Mouse (Mus musculus) stomach, embryonic 14.5 days (tissue): ENCODE results near the gene Fam229a. TPM values are rescaled to one million over a fixed set of nuclear protein-coding genes. Genes with fewer than 3 reads are reported as not detected.
A peak's percentile ranks its signal among the peaks of the same experiment; 100 is the strongest.
"Not testable (repeated sequence)": the region's sequence is repeated elsewhere in the genome, so short reads cannot be mapped to it uniquely, and the experiment has no call there.

Experiments
- ATAC-seq: fragments of 200-750 bp; cut with Nextera tagmentation; 2 replicates; pipeline ENCODE4 v1.8.0; 2017; ENCODE audit warnings: low read depth, moderate TSS enrichment; ENCODE audit not compliant: insufficient number of reproducible peaks, insufficient read depth, low FRiP score
- H3K27ac ChIP-seq: fragments of 300-500 bp; sonication (generic); 2 replicates; pipeline ENCODE4 v1.5.1; 2014; ENCODE audit warnings: mild to moderate bottlenecking, low read length, moderate library complexity, mixed read lengths
- H3K27me3 ChIP-seq: fragments of 300-500 bp; sonication (generic); 2 replicates; pipeline ENCODE4 v1.6.1; 2014; ENCODE audit warnings: low read length, control low read depth, mixed read lengths; ENCODE audit not compliant: control insufficient read depth, insufficient read depth
- H3K36me3 ChIP-seq: fragments of 300-500 bp; sonication (generic); 2 replicates; pipeline ENCODE4 v1.6.1; 2014; ENCODE audit warnings: mild to moderate bottlenecking, control low read depth, low read length, moderate library complexity, mixed read lengths; ENCODE audit not compliant: control insufficient read depth, insufficient read depth
- H3K4me1 ChIP-seq: fragments of 300-500 bp; sonication (generic); 2 replicates; pipeline ENCODE4 v1.6.1; 2014; ENCODE audit warnings: low read length, control low read depth, mixed read lengths; ENCODE audit not compliant: control insufficient read depth, insufficient read depth
- H3K4me2 ChIP-seq: fragments of 300-500 bp; sonication (generic); replicated peaks from 2 replicates; pipeline ENCODE4 v1.6.1; 2014; ENCODE audit warnings: low read depth, low read length, control low read depth
- H3K4me3 ChIP-seq: fragments of 300-500 bp; sonication (generic); 2 replicates; pipeline ENCODE4 v1.5.1; 2014; ENCODE audit warnings: low read depth, low read length, control low read depth
- H3K9ac ChIP-seq: fragments of 300-500 bp; sonication (generic); replicated peaks from 2 replicates; pipeline ENCODE4 v1.6.1; 2014; ENCODE audit warnings: low read depth, mild to moderate bottlenecking, control low read depth, low read length, moderate library complexity, mixed read lengths
- H3K9me3 ChIP-seq: fragments of 300-500 bp; sonication (generic); 2 replicates; pipeline ENCODE4 v1.6.1; 2016; ENCODE audit warnings: low read depth, low read length, control low read depth; ENCODE audit not compliant: control insufficient read depth
- WGBS: fragments of 180-500 bp; shearing (Covaris S2); extraction: QIAGEN DNeasy Blood & Tissue Kit; methylation state at CpG from one replicate; pipeline ENCODE4 v1.1.7; 2014; 5-methylcytosine and 5-hydroxymethylcytosine counted together
- polyA plus RNA-seq: library from polyadenylated mRNA; unstranded; fragments of >200 nt; fragmentation: Nextera tagmentation; extraction: Ambion mirVana; gene quantifications from 2 replicates; pipeline ENCODE4 v1.2.1, GENCODE M21; 2014

The Fam229a gene
- polyA plus RNA-seq, 1 experiment from 2014 or later, result not detected

- H3K9me3 ChIP-seq, ATAC-seq, H3K9ac ChIP-seq, H3K4me3 ChIP-seq, H3K4me2 ChIP-seq, H3K36me3 ChIP-seq, H3K4me1 ChIP-seq, H3K27ac ChIP-seq, H3K27me3 ChIP-seq: not testable (repeated sequence)
- 73% methylated on average over 2 of the region's 2 CpGs for WGBS
Observed at GRCm38 (mm10) chr4:129457311-129457710, 33.7 kb upstream of the Fam229a start.

- no peak overlapping the region for H3K4me3 ChIP-seq
- no peak overlapping the region for H3K4me2 ChIP-seq
- no peaks in the 10 kb centered on the region for H3K27me3 ChIP-seq
- no peak overlapping the region for H3K9ac ChIP-seq
- H3K9me3 ChIP-seq, result no peaks in the 10 kb centered on the region
- 77% methylated on average over 3 of the region's 3 CpGs for WGBS
- H3K4me1 ChIP-seq, result peaks cover 6% of the 10 kb centered on the region; the same call in 1 of the 2 replicates
- no peak overlapping the region for H3K27ac ChIP-seq
- ATAC-seq, result no peak
- no peaks in the 10 kb centered on the region for H3K36me3 ChIP-seq
Observed at GRCm38 (mm10) chr4:129459726-129460125, 31.3 kb upstream of the Fam229a start.

- Histone ChIP-seq H3K4me3 (peak overlapping the region; percentile 76), H3K9ac (peak overlapping the region; percentile 61), H3K36me3 (peaks cover 9% of the 10 kb centered on the region), H3K27me3 (no peaks in the 10 kb centered on the region), H3K9me3 (no peaks in the 10 kb centered on the region), H3K4me2 (peak overlapping the region; percentile 79), H3K27ac (peak overlapping the region; percentile 93), H3K4me1 (peaks cover 6% of the 10 kb centered on the region; the same call in 1 of the 2 replicates)
- peak; percentile 31; the same call in 1 of the 2 replicates for ATAC-seq
- WGBS, result 0% methylated on average over 4 of the region's 4 CpGs
Observed at GRCm38 (mm10) chr4:129460827-129461182, 30.2 kb upstream of the Fam229a start.

- Histone ChIP-seq H3K4me1 (peaks cover 6% of the 10 kb centered on the region; the same call in 1 of the 2 replicates), H3K27me3 (no peaks in the 10 kb centered on the region), H3K9me3 (no peaks in the 10 kb centered on the region), H3K4me3 (peak within 1 kb of the TSS; percentile 76), H3K4me2 (peak within 1 kb of the TSS; percentile 79), H3K27ac (peak within 1 kb of the TSS; percentile 93), H3K36me3 (peaks cover 13% of the 10 kb centered on the region), H3K9ac (peak within 1 kb of the TSS; percentile 61)
- peak; percentile 99 for ATAC-seq
- under 1% methylated on average over 46 of the region's 46 CpGs for WGBS
Observed at GRCm38 (mm10) chr4:129461183-129461960, 29.6 kb upstream of the Fam229a start, which contains the start of gene Bsdc1. TSS of gene Bsdc1 (plus strand) at chr4:129461581.

GRCm38 (mm10) chr4:129462118-129462517, 28.9 kb upstream of the Fam229a start:
- Histone ChIP-seq H3K36me3 (peaks cover 21% of the 10 kb centered on the region), H3K9me3 (no peaks in the 10 kb centered on the region), H3K27ac (no peak overlapping the region), H3K27me3 (no peaks in the 10 kb centered on the region), H3K9ac (peak overlapping the region; percentile 59; the same call in 1 of the 2 replicates), H3K4me1 (peaks cover 6% of the 10 kb centered on the region; the same call in 1 of the 2 replicates), H3K4me2 (peak overlapping the region; percentile 67), H3K4me3 (peak overlapping the region; percentile 76)
- 47% methylated on average over 3 of the region's 3 CpGs for WGBS
- no peak for ATAC-seq

- H3K9me3 ChIP-seq, result no peaks in the 10 kb centered on the region
- no peaks in the 10 kb centered on the region for H3K27me3 ChIP-seq
- no peak overlapping the region for H3K9ac ChIP-seq
- 86% methylated on average over 24 of the region's 24 CpGs for WGBS
- H3K4me2 ChIP-seq, result no peak overlapping the region
- H3K4me1 ChIP-seq, result peaks cover 6% of the 10 kb centered on the region; the same call in 1 of the 2 replicates
- H3K36me3 ChIP-seq, result peaks cover 29% of the 10 kb centered on the region
- no peak overlapping the region for H3K4me3 ChIP-seq
- ATAC-seq, result no peak
- no peak overlapping the region for H3K27ac ChIP-seq
Observed at GRCm38 (mm10) chr4:129463097-129464059, 27.6 kb upstream of the Fam229a start.

GRCm38 (mm10) chr4:129464286-129464815, 26.6 kb upstream of the Fam229a start:
- peaks cover 34% of the 10 kb centered on the region for H3K36me3 ChIP-seq
- WGBS, result 85% methylated on average over 4 of the region's 4 CpGs
- H3K4me3 ChIP-seq, result no peak overlapping the region
- H3K9ac ChIP-seq, result no peak overlapping the region
- H3K4me2 ChIP-seq, result no peak overlapping the region
- H3K9me3 ChIP-seq, result no peaks in the 10 kb centered on the region
- no peak for ATAC-seq
- H3K4me1 ChIP-seq, result peaks cover 6% of the 10 kb centered on the region; the same call in 1 of the 2 replicates
- no peak overlapping the region for H3K27ac ChIP-seq
- no peaks in the 10 kb centered on the region for H3K27me3 ChIP-seq

GRCm38 (mm10) chr4:129476047-129476446, 14.9 kb upstream of the Fam229a start:
- Histone ChIP-seq H3K9me3 (no peaks in the 10 kb centered on the region), H3K9ac (no peak overlapping the region), H3K4me2 (no peak overlapping the region), H3K4me1 (no peaks in the 10 kb centered on the region), H3K27ac (no peak overlapping the region), H3K36me3 (peaks cover 59% of the 10 kb centered on the region), H3K4me3 (no peak overlapping the region), H3K27me3 (no peaks in the 10 kb centered on the region)
- no peak for ATAC-seq
- 90% methylated on average over 11 of the region's 11 CpGs for WGBS
